Mouse (Mus musculus): ENCODE data around the gene Prepl. TPM values are rescaled to one million over a fixed set of nuclear protein-coding genes. Genes with fewer than 3 reads are reported as not detected.

The Prepl gene
- 15.2 and 18.0 TPM in 2 replicates for polyA plus RNA-seq (2012; rRNA removed)

DNA sequence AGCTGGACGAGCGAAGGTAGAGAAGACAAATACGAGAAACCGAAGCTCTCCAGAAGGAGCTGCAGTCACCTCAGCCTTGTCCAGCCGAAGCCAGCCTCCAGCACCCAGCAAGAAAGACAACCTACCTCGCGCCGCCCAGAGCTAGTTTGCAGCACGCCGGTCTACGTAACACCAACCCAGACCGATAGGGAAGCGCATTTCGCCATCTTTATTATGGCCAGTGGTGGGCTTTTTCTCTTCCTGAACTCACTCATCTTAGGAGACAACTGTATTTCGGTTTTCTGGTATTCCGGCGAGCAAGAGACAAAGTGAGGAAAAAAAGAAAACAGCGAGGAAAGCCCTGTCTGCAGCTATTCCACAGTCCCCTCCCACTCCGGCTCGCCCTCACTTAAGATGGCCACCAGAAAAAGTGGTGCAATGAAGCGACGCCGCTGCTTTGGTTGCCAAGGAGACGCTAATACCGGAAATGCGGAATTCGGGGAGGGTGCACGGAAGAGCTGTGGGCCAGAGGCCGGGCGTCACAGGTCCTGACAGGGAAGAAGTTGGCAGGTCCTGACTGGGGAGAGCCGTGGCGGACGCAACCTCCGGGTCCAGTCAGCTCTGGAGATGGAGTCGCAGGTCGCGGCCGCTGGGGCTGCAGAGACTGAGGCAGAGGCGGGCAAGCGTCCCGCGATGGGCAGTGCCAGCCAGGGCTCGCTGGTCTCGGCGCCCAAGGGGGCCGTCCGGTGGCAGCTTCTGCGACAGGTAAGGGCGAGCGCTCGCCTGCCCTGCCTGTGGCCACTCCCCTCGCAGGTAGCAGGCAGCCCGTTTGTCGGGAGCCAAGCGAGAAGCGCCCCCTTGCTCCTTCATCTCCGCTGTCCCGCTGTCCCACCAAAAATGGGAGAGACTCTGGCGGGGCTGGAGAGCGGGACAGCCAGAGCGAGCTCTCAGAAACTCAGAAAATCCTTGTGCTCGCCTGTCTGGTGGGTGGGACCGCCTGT, at the start of gene Prepl, which contains the start of gene Camkmt:
Gene Prepl, minus strand, starts transcription at position 122 of the 980 bp plus-strand sequence.
Gene Camkmt, plus strand, starts transcription at position 433 of the 980 bp plus-strand sequence.
- peak; percentile 98 for DNase-seq
- WGBS: under 1% methylated on average over 63 of the region's 63 CpGs
- H3K4me1 ChIP-seq (ENCODE audit: control insufficient read depth, insufficient read depth, low read length): peaks cover 6% of the 10 kb centered on the region; the same call in 1 of the 2 replicates
- peak within 1 kb of the TSS; percentile 93 for H3K4me3 ChIP-seq (ENCODE audit: insufficient read depth, low read depth, low read length)
- H3K27me3 ChIP-seq (replicated peaks; ENCODE audit: control insufficient read depth, insufficient read depth, low read length): no peaks in the 10 kb centered on the region
- no peaks in the 10 kb centered on the region for H3K36me3 ChIP-seq (ENCODE audit: control insufficient read depth, insufficient read depth, low read length)
- peak; percentile 26 for TF ChIP-seq POLR2A (IDR thresholded peaks at IDR 0.05; ENCODE audit: low read depth, low read length)
- 0 out of 2 replicates have a peak, but pooled peaks have one; percentile 6 for TF ChIP-seq CTCF (conservative IDR thresholded peaks at IDR 0.05; ENCODE audit: insufficient read depth, insufficient read length, low read depth, low read length)
- peak within 1 kb of the TSS; percentile 81 for H3K27ac ChIP-seq (ENCODE audit: insufficient read depth, low read depth, low read length)

DNA sequence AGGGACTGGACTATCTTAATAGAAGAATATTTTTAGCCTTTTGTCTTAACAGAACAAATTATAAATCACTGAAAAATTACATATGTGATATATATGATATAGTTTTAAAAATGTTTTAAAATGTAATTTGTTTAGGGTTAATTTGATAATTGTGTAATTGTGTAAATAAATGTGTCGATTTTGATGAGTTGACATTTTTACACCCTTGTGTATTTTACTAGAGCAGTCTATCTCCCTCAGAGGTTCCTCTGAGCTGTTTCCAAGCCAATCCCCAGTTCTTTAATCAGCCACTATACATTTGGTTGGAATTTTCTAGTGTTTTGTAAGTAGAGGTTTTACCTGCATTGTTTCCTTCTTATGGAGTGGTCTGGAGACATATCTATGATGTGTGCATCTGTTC, 48.4 kb upstream of the Prepl start:
- Histone ChIP-seq H3K27ac (ENCODE audit: insufficient read depth, low read depth, low read length) (no peak overlapping the region), H3K4me3 (ENCODE audit: insufficient read depth, low read depth, low read length) (no peak overlapping the region), H3K4me1 (ENCODE audit: control insufficient read depth, insufficient read depth, low read length) (no peaks in the 10 kb centered on the region), H3K27me3 (replicated peaks; ENCODE audit: control insufficient read depth, insufficient read depth, low read length) (no peaks in the 10 kb centered on the region), H3K36me3 (ENCODE audit: control insufficient read depth, insufficient read depth, low read length) (no peaks in the 10 kb centered on the region)
- no peak for TF ChIP-seq POLR2A (IDR thresholded peaks at IDR 0.05; ENCODE audit: low read depth, low read length)
- no peak for TF ChIP-seq CTCF (conservative IDR thresholded peaks at IDR 0.05; ENCODE audit: insufficient read depth, insufficient read length, low read depth, low read length)
- DNase-seq: no peak
- 86% methylated on average over 1 of the region's 1 CpGs for WGBS

GRCm38 (mm10) chr17:85116643-85117042, 26.6 kb upstream of the Prepl start:
- Histone ChIP-seq H3K4me1 (ENCODE audit: control insufficient read depth, insufficient read depth, low read length) (no peaks in the 10 kb centered on the region), H3K27ac (ENCODE audit: insufficient read depth, low read depth, low read length) (no peak overlapping the region), H3K36me3 (ENCODE audit: control insufficient read depth, insufficient read depth, low read length) (no peaks in the 10 kb centered on the region), H3K27me3 (replicated peaks; ENCODE audit: control insufficient read depth, insufficient read depth, low read length) (no peaks in the 10 kb centered on the region), H3K4me3 (ENCODE audit: insufficient read depth, low read depth, low read length) (no peak overlapping the region)
- 31% methylated on average over 4 of the region's 4 CpGs for WGBS
- TF ChIP-seq POLR2A (IDR thresholded peaks at IDR 0.05; ENCODE audit: low read depth, low read length): no peak
- TF ChIP-seq CTCF (conservative IDR thresholded peaks at IDR 0.05; ENCODE audit: insufficient read depth, insufficient read length, low read depth, low read length): peak; percentile 77
- DNase-seq: peak; percentile 57

GRCm38 (mm10) chr17:85113441-85113840, 23.4 kb upstream of the Prepl start:
- Histone ChIP-seq H3K4me3 (ENCODE audit: insufficient read depth, low read depth, low read length) (no peak overlapping the region), H3K36me3 (ENCODE audit: control insufficient read depth, insufficient read depth, low read length) (no peaks in the 10 kb centered on the region), H3K27ac (ENCODE audit: insufficient read depth, low read depth, low read length) (no peak overlapping the region), H3K4me1 (ENCODE audit: control insufficient read depth, insufficient read depth, low read length) (no peaks in the 10 kb centered on the region), H3K27me3 (replicated peaks; ENCODE audit: control insufficient read depth, insufficient read depth, low read length) (no peaks in the 10 kb centered on the region; the same call in 1 of the 2 replicates)
- WGBS: 74% methylated on average over 8 of the region's 8 CpGs
- no peak for TF ChIP-seq POLR2A (IDR thresholded peaks at IDR 0.05; ENCODE audit: low read depth, low read length)
- TF ChIP-seq CTCF (conservative IDR thresholded peaks at IDR 0.05; ENCODE audit: insufficient read depth, insufficient read length, low read depth, low read length): no peak
- DNase-seq: no peak

DNA sequence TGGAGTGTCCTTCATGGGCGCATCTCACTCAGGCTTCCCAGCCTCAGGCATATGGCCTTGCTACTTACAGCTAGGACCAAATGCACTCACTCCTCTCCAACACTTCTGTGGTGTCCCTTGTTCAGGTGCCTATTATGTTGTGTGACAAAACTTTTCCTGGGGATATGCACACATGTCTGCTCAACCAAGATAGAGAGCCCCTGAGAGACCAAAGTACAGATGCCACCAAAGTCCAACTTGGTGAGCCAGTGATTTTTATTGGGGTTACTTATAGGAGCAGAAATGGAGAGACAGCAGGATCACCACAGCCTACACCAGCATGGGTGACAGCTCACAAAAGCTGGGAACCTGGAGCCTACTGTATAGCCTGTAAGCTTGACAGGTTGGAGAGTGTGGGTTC, 20.6 kb upstream of the Prepl start:
- no peak for DNase-seq
- TF ChIP-seq POLR2A (IDR thresholded peaks at IDR 0.05; ENCODE audit: low read depth, low read length) (no peak), CTCF (conservative IDR thresholded peaks at IDR 0.05; ENCODE audit: insufficient read depth, insufficient read length, low read depth, low read length) (no peak)
- 100% methylated on average over 1 of the region's 1 CpGs for WGBS

DNA sequence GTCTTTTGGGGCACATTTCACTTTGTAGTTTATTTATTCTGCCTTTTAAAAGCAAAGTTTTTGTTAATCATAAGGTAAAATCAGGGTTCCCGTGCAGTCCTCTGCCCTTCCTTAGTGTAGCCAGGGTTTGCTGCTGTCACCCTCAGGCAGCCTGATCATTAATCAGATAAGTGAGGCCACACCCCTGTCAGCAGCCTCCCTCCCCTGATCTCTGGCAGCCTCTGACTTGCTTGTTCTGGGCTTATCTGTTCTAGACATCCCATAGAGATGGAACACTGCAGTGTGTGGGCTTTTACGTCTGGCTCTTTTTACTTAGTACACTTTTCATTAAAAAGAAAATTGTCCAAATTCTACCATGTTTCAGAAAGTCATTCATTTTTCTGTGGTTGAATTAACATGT, 13.3 kb upstream of the Prepl start:
- H3K27me3 ChIP-seq (replicated peaks; ENCODE audit: control insufficient read depth, insufficient read depth, low read length): no peaks in the 10 kb centered on the region
- H3K27ac ChIP-seq (ENCODE audit: insufficient read depth, low read depth, low read length): no peak overlapping the region
- peaks cover 3% of the 10 kb centered on the region; the same call in 1 of the 2 replicates for H3K36me3 ChIP-seq (ENCODE audit: control insufficient read depth, insufficient read depth, low read length)
- H3K4me1 ChIP-seq (ENCODE audit: control insufficient read depth, insufficient read depth, low read length): no peaks in the 10 kb centered on the region
- WGBS: 49% methylated on average over 2 of the region's 2 CpGs
- no peak for TF ChIP-seq CTCF (conservative IDR thresholded peaks at IDR 0.05; ENCODE audit: insufficient read depth, insufficient read length, low read depth, low read length)
- no peak for TF ChIP-seq POLR2A (IDR thresholded peaks at IDR 0.05; ENCODE audit: low read depth, low read length)
- H3K4me3 ChIP-seq (ENCODE audit: insufficient read depth, low read depth, low read length): no peak overlapping the region
- DNase-seq: no peak

More for the DNA sequence above, 20.6 kb upstream of the Prepl start:
- no peaks in the 10 kb centered on the region; the same call in 1 of the 2 replicates for H3K27me3 ChIP-seq (replicated peaks; ENCODE audit: control insufficient read depth, insufficient read depth, low read length)
- no peaks in the 10 kb centered on the region for H3K36me3 ChIP-seq (ENCODE audit: control insufficient read depth, insufficient read depth, low read length)
- H3K27ac ChIP-seq (ENCODE audit: insufficient read depth, low read depth, low read length): no peak overlapping the region
- no peak overlapping the region for H3K4me3 ChIP-seq (ENCODE audit: insufficient read depth, low read depth, low read length)
- H3K4me1 ChIP-seq (ENCODE audit: control insufficient read depth, insufficient read depth, low read length): no peaks in the 10 kb centered on the region

DNA sequence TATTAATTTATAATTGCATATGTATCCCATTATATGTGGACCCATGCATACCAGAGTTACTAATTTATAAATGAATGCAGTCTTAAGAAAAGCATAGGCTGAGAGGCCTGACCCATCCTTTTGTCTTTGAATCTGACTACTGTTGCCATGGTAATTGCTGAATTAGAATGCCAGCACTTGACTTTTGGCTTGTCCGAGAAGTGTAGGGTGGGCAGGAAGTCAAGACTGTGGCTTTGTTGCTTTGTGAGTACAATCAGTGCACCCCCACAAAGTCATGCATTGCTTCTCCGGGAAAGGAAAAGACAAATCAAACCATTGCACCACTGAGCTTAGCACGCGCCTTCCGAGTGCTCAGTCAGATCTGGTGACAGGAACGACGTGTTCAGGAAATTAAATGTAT, 11.7 kb upstream of the Prepl start:
- Histone ChIP-seq H3K27ac (ENCODE audit: insufficient read depth, low read depth, low read length) (no peak overlapping the region), H3K4me3 (ENCODE audit: insufficient read depth, low read depth, low read length) (no peak overlapping the region), H3K4me1 (ENCODE audit: control insufficient read depth, insufficient read depth, low read length) (no peaks in the 10 kb centered on the region), H3K27me3 (replicated peaks; ENCODE audit: control insufficient read depth, insufficient read depth, low read length) (no peaks in the 10 kb centered on the region), H3K36me3 (ENCODE audit: control insufficient read depth, insufficient read depth, low read length) (peaks cover 6% of the 10 kb centered on the region)
- DNase-seq: no peak
- TF ChIP-seq POLR2A (IDR thresholded peaks at IDR 0.05; ENCODE audit: low read depth, low read length): no peak
- no peak for TF ChIP-seq CTCF (conservative IDR thresholded peaks at IDR 0.05; ENCODE audit: insufficient read depth, insufficient read length, low read depth, low read length)
- WGBS: 82% methylated on average over 7 of the region's 7 CpGs

All from kidney, adult 2 months (tissue).